Mouse (Mus musculus) CH12.LX (cell line): ENCODE results near the gene Sugt1. TPM values are rescaled to one million over a fixed set of nuclear protein-coding genes. Genes with fewer than 3 reads are reported as not detected.

ENCODE experiments used
- DNase-seq: peaks from one replicate; pipeline ENCODE4 v3.0.0-alpha.2; 2013; ENCODE audit errors: extremely low read depth
- H3K27ac ChIP-seq: 2 replicates; pipeline ENCODE4 v1.5.1; 2012; ENCODE audit warnings: low read depth, mild to moderate bottlenecking, control low read depth, moderate library complexity; ENCODE audit not compliant: insufficient read depth
- H3K27me3 ChIP-seq: replicated peaks from 2 replicates; pipeline ENCODE3; 2012; ENCODE audit warnings: inconsistent platforms
- H3K36me3 ChIP-seq, 2 experiments: replicated peaks in 1 of 2; 2 replicates each; pipeline versions ENCODE3 to v1.6.1; 2012; ENCODE audit warnings: inconsistent platforms in 1 of 2, low read length in 1 of 2, mild to moderate bottlenecking in 1 of 2, mixed read lengths in 1 of 2, moderate library complexity in 1 of 2; ENCODE audit not compliant: control insufficient read depth in 1 of 2, insufficient read depth in 1 of 2
- H3K4me1 ChIP-seq, 2 experiments: 2 replicates each; pipeline ENCODE4 v1.6.1; 2012; ENCODE audit warnings: inconsistent platforms in 1 of 2, moderate library complexity in 1 of 2; ENCODE audit not compliant: insufficient read depth in 2 of 2, control insufficient read depth in 1 of 2
- H3K4me2 ChIP-seq: 2 replicates; pipeline ENCODE4 v1.6.1; 2012; ENCODE audit warnings: low read depth, mild to moderate bottlenecking, control low read depth; ENCODE audit not compliant: poor library complexity, insufficient read depth, severe bottlenecking
- H3K4me3 ChIP-seq, 3 experiments: fragments of 150-350 bp in 1 of 3; sonication (generic) in 1 of 3; replicated peaks in 1 of 3; 2 replicates each; pipeline versions ENCODE3 to v1.5.1; 2011 to 2012; ENCODE audit warnings: low read depth in 2 of 3, low read length in 2 of 3, mild to moderate bottlenecking in 2 of 3, moderate library complexity in 2 of 3, control low read depth in 1 of 3, improper control_type of control experiment in 1 of 3, inconsistent platforms in 1 of 3, mixed read lengths in 1 of 3; ENCODE audit not compliant: poor library complexity in 1 of 3
- H3K79me2 ChIP-seq: replicated peaks from 2 replicates; pipeline ENCODE4 v1.6.1; 2012; ENCODE audit warnings: mild to moderate bottlenecking, moderate library complexity; ENCODE audit not compliant: control insufficient read depth, poor library complexity, insufficient read depth, severe bottlenecking; ENCODE audit errors: extremely low read depth
- H3K9ac ChIP-seq: 2 replicates; pipeline ENCODE4 v1.6.1; 2012; ENCODE audit warnings: low read depth, mild to moderate bottlenecking, control low read depth, moderate library complexity; ENCODE audit not compliant: insufficient read depth
- H3K9me3 ChIP-seq: replicated peaks from 2 replicates; pipeline ENCODE3; 2012; ENCODE audit warnings: low read length, inconsistent platforms, mixed read lengths
- BHLHE40 ChIP-seq: IDR thresholded peaks from 2 replicates; pipeline ENCODE4 v1.6.1; 2011; ENCODE audit warnings: mild to moderate bottlenecking, low read depth, low read length, improper control_type of control experiment
- CHD2 ChIP-seq: IDR thresholded peaks from 2 replicates; pipeline ENCODE4 v1.6.1; 2011; ENCODE audit warnings: low read length, improper control_type of control experiment
- E2F4 ChIP-seq: IDR thresholded peaks from 2 replicates; pipeline ENCODE4 v1.6.1; 2011; ENCODE audit warnings: low read depth, low read length, improper control_type of control experiment; ENCODE audit not compliant: insufficient replicate concordance
- ELF1 ChIP-seq: IDR thresholded peaks from 2 replicates; pipeline ENCODE4 v1.6.1; 2014; ENCODE audit warnings: low read depth, mild to moderate bottlenecking, inconsistent platforms, low read length, improper control_type of control experiment
- ETS1 ChIP-seq: conservative IDR thresholded peaks from 2 replicates; pipeline ENCODE4 v1.6.1; 2012; ENCODE audit warnings: low read depth, mild to moderate bottlenecking, inconsistent platforms, low read length, improper control_type of control experiment, moderate library complexity
- GABPA ChIP-seq: IDR thresholded peaks from 2 replicates; pipeline ENCODE4 v1.6.1; 2012; ENCODE audit warnings: low read depth, low read length, improper control_type of control experiment, inconsistent platforms; ENCODE audit not compliant: insufficient replicate concordance
- HCFC1 ChIP-seq: IDR thresholded peaks from 2 replicates; pipeline ENCODE4 v1.6.1; 2012; ENCODE audit warnings: low read depth, mild to moderate bottlenecking, inconsistent platforms, low read length, improper control_type of control experiment
- IRF4 ChIP-seq: IDR thresholded peaks from 2 replicates; pipeline ENCODE4 v1.6.1; 2014; ENCODE audit warnings: low read depth, mild to moderate bottlenecking, inconsistent platforms, low read length, improper control_type of control experiment
- JUN ChIP-seq: IDR thresholded peaks from 2 replicates; pipeline ENCODE4 v1.6.1; 2011; ENCODE audit warnings: low read depth, mild to moderate bottlenecking, low read length, improper control_type of control experiment, moderate library complexity; ENCODE audit not compliant: insufficient read depth
- MAFK ChIP-seq: IDR thresholded peaks from 2 replicates; pipeline ENCODE4 v1.6.1; 2011; ENCODE audit warnings: low read length, improper control_type of control experiment; ENCODE audit not compliant: insufficient replicate concordance
- MAX ChIP-seq: IDR thresholded peaks from 2 replicates; pipeline ENCODE4 v1.6.1; 2011; ENCODE audit warnings: low read length, improper control_type of control experiment
- MEF2A ChIP-seq: IDR thresholded peaks from 2 replicates; pipeline ENCODE4 v1.6.1; 2014; ENCODE audit warnings: low read depth, mild to moderate bottlenecking, inconsistent platforms, low read length, improper control_type of control experiment, borderline replicate concordance
- MXI1 ChIP-seq: IDR thresholded peaks from 2 replicates; pipeline ENCODE4 v1.6.1; 2011; ENCODE audit warnings: mild to moderate bottlenecking, low read depth, low read length, improper control_type of control experiment
- NELFE ChIP-seq: IDR thresholded peaks from 2 replicates; pipeline ENCODE4 v1.6.1; 2011; ENCODE audit warnings: low read depth, low read length, improper control_type of control experiment
- NRF1 ChIP-seq: IDR thresholded peaks from 2 replicates; pipeline ENCODE4 v1.6.1; 2014; ENCODE audit warnings: low read depth, mild to moderate bottlenecking, inconsistent platforms, low read length, improper control_type of control experiment, moderate library complexity
- POLR2A ChIP-seq: IDR thresholded peaks from 2 replicates; pipeline ENCODE4 v1.6.1; 2011; ENCODE audit warnings: low read depth, mild to moderate bottlenecking, improper control_type of control experiment, low read length
- SIN3A ChIP-seq: IDR thresholded peaks from 2 replicates; pipeline ENCODE4 v1.6.1; 2012; ENCODE audit warnings: low read length, improper control_type of control experiment, inconsistent platforms
- TBP ChIP-seq: conservative IDR thresholded peaks from 2 replicates; pipeline ENCODE4 v1.6.1; 2011; ENCODE audit warnings: low read depth, low read length, improper control_type of control experiment
- TCF12 ChIP-seq: IDR thresholded peaks from 2 replicates; pipeline ENCODE4 v1.6.1; 2014; ENCODE audit warnings: low read depth, mild to moderate bottlenecking, inconsistent platforms, low read length, improper control_type of control experiment
- UBTF ChIP-seq: IDR thresholded peaks from 2 replicates; pipeline ENCODE4 v1.6.1; 2012; ENCODE audit warnings: low read depth, mild to moderate bottlenecking, inconsistent platforms, low read length, improper control_type of control experiment, moderate library complexity
- USF1 ChIP-seq: IDR thresholded peaks from 2 replicates; pipeline ENCODE4 v1.6.1; 2014; ENCODE audit warnings: low read depth, mild to moderate bottlenecking, inconsistent platforms, low read length, improper control_type of control experiment
- ZC3H11A ChIP-seq: IDR thresholded peaks from 2 replicates; pipeline ENCODE4 v1.6.1; 2012; ENCODE audit warnings: low read depth, mild to moderate bottlenecking, inconsistent platforms, low read length, improper control_type of control experiment
- ZKSCAN1 ChIP-seq: IDR thresholded peaks from 2 replicates; pipeline ENCODE4 v1.6.1; 2012; ENCODE audit warnings: low read depth, inconsistent platforms, low read length, improper control_type of control experiment, borderline replicate concordance
- ZMIZ1 ChIP-seq: IDR thresholded peaks from 2 replicates; pipeline ENCODE4 v1.6.1; 2012; ENCODE audit warnings: low read depth, mild to moderate bottlenecking, inconsistent platforms, low read length, improper control_type of control experiment
- ZNF384 ChIP-seq: IDR thresholded peaks from 2 replicates; pipeline ENCODE4 v1.6.1; 2012; ENCODE audit warnings: low read depth, low read length, improper control_type of control experiment, inconsistent platforms
- dilution Hi-C: fragments of 300-500 bp; cut with MboI; formaldehyde crosslinking; loops from 2 replicates; pipeline ENCODE4 v1.14.3; 2020; ENCODE audit warnings: low sequenced_read_pairs; ENCODE audit not compliant: extremely low pct_unique_long_range_greater_than_20kb, extremely low pct_ligation_motif_present
- in situ Hi-C: fragments of 300-500 bp; cut with MboI; formaldehyde crosslinking; loops from 3 replicates; pipeline ENCODE4 v1.14.3; 2019; ENCODE audit warnings: low sequenced_read_pairs, low pct_ligation_motif_present, low pct_unique_long_range_greater_than_20kb, mixed read lengths
- polyA plus RNA-seq: library from polyadenylated mRNA; unstranded; fragments of >175 nt; gene quantifications from 2 replicates; pipeline ENCODE4 v1.2.1, GENCODE M21; 2012; ENCODE audit warnings: low read depth; ENCODE audit not compliant: insufficient read length
- total RNA-seq, 2 experiments: library from RNA; depleted of rRNA; stranded (reverse); fragments of 300-350 nt in 1 of 2; fragments of >200 nt in 1 of 2; gene quantifications; 2 replicates each; pipeline ENCODE4 v1.2.3; 2012 to 2014

Gene Sugt1
- total RNA-seq (2012; rRNA removed) (91.9 and 103 TPM in 2 replicates), total RNA-seq (2014; rRNA removed) (114 and 141 TPM in 2 replicates), polyA plus RNA-seq (118 and 153 TPM in 2 replicates)

DNA sequence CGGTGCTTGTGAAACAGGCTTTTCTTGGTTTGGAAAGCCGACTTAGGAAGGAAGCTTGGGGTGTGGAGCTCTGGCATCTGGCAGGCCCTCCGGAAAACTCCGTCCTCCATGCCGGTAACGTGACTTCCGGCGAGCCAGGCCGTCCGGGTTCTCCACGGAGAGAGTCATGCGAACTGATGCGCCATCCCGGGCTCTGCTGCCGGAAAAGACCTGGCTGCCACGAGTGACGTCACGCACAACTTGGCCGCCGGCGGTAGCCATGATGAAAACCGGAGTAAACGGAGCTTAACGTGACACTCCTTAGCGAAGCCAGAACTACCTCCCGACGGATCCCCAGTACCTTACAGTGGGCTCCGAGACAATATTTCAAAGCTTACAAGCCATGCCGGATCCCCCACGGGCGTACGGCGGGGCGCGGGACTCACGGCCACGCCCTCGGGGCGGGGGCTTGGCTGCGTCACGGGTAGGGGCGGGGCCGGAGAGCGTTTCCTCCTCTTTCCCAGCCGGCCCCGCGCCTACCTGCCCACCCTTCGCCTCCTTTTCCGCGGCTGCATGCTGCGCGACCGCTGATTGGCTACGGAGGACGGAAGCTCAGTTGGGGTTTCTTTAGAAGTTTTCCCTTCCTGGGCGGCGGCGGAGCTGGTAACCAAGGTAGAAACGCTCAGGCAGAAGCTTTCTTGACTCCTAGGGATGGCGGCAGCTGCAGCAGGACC lies at the start of gene Sugt1:
Gene Sugt1, plus strand, starts transcription at position 553 of the 713 bp plus-strand sequence.
- Histone ChIP-seq H3K4me1 (peaks cover 4 to 39% of the 10 kb centered on the region in 2 experiments; a peak in 3 of 4 replicates), H3K9me3 (no peaks in the 10 kb centered on the region), H3K27ac (peak within 1 kb of the TSS; percentile 82), H3K79me2 (peaks cover 40% of the 10 kb centered on the region), H3K27me3 (no peaks in the 10 kb centered on the region), H3K9ac (peak within 1 kb of the TSS; percentile 95)
- dilution Hi-C loops: no loop called here
- TF ChIP-seq TCF12 (peak; percentile 87), IRF4 (peak; percentile 60; the same call in 1 of the 2 replicates), USF1 (peak; percentile 74), TBP (0 out of 2 replicates have a peak, but pooled peaks have one; percentile 51), MXI1 (0 out of 2 replicates have a peak, but pooled peaks have one; percentile 73), UBTF (peak; percentile 18; the same call in 1 of the 2 replicates), ELF1 (peak; percentile 85), NRF1 (peak; percentile 60), MAX (peak; percentile 66), MEF2A (0 out of 2 replicates have a peak, but pooled peaks have one; percentile 61), ZMIZ1 (no peak; the same call in 1 of the 2 replicates), GABPA (peak; percentile 21; the same call in 1 of the 2 replicates), ZC3H11A (no peak), CHD2 (0 out of 2 replicates have a peak, but pooled peaks have one; percentile 16), SIN3A (peak; percentile 73), MAFK (no peak), NELFE (peak; percentile 72), JUN (no peak), ZKSCAN1 (no peak), BHLHE40 (peak; percentile 95), ZNF384 (no peak), HCFC1 (peak; percentile 72), E2F4 (0 out of 2 replicates have a peak, but pooled peaks have one; percentile 5), ETS1 (peak; percentile 53), POLR2A (peak; percentile 72)
- TF ChIP-seq, all 38 proteins: peak for 19
- in situ Hi-C loops: no loop called here
- DNase-seq: peak; percentile 96
- peak within 1 kb of the TSS; percentile 72 to 87 (median 82) for H3K4me3 ChIP-seq
- peaks cover 15 to 35% of the 10 kb centered on the region in 2 experiments for H3K36me3 ChIP-seq
- H3K4me2 ChIP-seq: peak within 1 kb of the TSS; percentile 97
